Comparison of ENCODE assay signal across 8 mouse cellular contexts in genomic region chr11:30025144-30025543, GRCm38 (mm10). TPM values are rescaled to one million over a fixed set of nuclear protein-coding genes. Genes with fewer than 3 reads are reported as not detected.
A peak's percentile ranks its signal among the peaks of the same experiment; 100 is the strongest.
DNase-seq lines count a peak whose midpoint lies in the region; ATAC-seq lines count a peak whose summit lies in the region.

No protein-coding gene starts in this region.

- peaks cover 25% of the 10 kb centered on the region for H3K27me3 ChIP-seq in kidney, embryonic 14.5 days (ENCODE audit: control insufficient read depth, insufficient read depth, low read length)
- no peaks in the 10 kb centered on the region for H3K27me3 ChIP-seq in hindbrain, embryonic 15.5 days
- no peaks in the 10 kb centered on the region for H3K27me3 ChIP-seq in midbrain, embryonic 14.5 days (ENCODE audit: control insufficient read depth, insufficient read depth, low read length)

- ATAC-seq in kidney, embryonic 14.5 days (ENCODE audit: low FRiP score, low TSS enrichment): no peak
- no peak for ATAC-seq in hindbrain, embryonic 15.5 days (ENCODE audit: low FRiP score, low read depth)
- ATAC-seq in midbrain, embryonic 14.5 days (ENCODE audit: low FRiP score, low TSS enrichment): no peak

- H3K4me1 ChIP-seq in kidney, embryonic 14.5 days (ENCODE audit: control insufficient read depth, insufficient read depth, low read length): 0 out of 2 replicates have a peak, but pooled peaks cover 6% of the 10 kb centered on the region
- peaks cover 19% of the 10 kb centered on the region for H3K4me1 ChIP-seq in hindbrain, embryonic 15.5 days (replicated peaks)
- H3K4me1 ChIP-seq in midbrain, embryonic 14.5 days (ENCODE audit: control insufficient read depth, insufficient read depth, low read length): peaks cover 14% of the 10 kb centered on the region

- H3K9ac ChIP-seq in kidney, embryonic 14.5 days (ENCODE audit: low read depth, low read length): 0 out of 2 replicates have a peak overlapping the region, but pooled peaks have one; percentile 49
- peak overlapping the region; percentile 80 for H3K9ac ChIP-seq in hindbrain, embryonic 15.5 days
- H3K9ac ChIP-seq in midbrain, embryonic 14.5 days (replicated peaks; ENCODE audit: low read length): peak overlapping the region; percentile 77

- no peak overlapping the region for H3K27ac ChIP-seq in kidney, embryonic 14.5 days (ENCODE audit: low read depth, low read length)
- H3K27ac ChIP-seq in hindbrain, embryonic 15.5 days (replicated peaks): peak overlapping the region; percentile 91
- peak overlapping the region; percentile 86 for H3K27ac ChIP-seq in midbrain, embryonic 14.5 days (replicated peaks; ENCODE audit: low read depth, low read length)

- peak overlapping the region; percentile 60 for H3K4me3 ChIP-seq in kidney, embryonic 14.5 days (ENCODE audit: low read length)
- peak overlapping the region; percentile 78 for H3K4me3 ChIP-seq in hindbrain, embryonic 15.5 days
- peak overlapping the region; percentile 66 for H3K4me3 ChIP-seq in midbrain, embryonic 14.5 days (replicated peaks; ENCODE audit: low read depth, low read length)

- DNase-seq in kidney, postnatal 10 days: no peak
- DNase-seq in embryo, embryonic 9.5 days (ENCODE audit: extremely low spot score): peak; percentile 2
- no peak for DNase-seq in midbrain, embryonic 14.5 days
- DNase-seq in yolk sac, embryonic 10.5 days (ENCODE audit: low spot score): no peak
- DNase-seq in adrenal gland, adult 18-20 months (ENCODE audit: low spot score in 2 of 2): no peak
- DNase-seq in layer of hippocampus, adult 9-10 months (ENCODE audit: low spot score): no peak

- H3K9me3 ChIP-seq in kidney, embryonic 14.5 days (ENCODE audit: control insufficient read depth, low read length): no peaks in the 10 kb centered on the region
- H3K9me3 ChIP-seq in hindbrain, embryonic 15.5 days: no peaks in the 10 kb centered on the region
- H3K9me3 ChIP-seq in midbrain, embryonic 14.5 days (ENCODE audit: control insufficient read depth, low read length): no peaks in the 10 kb centered on the region

- H3K4me2 ChIP-seq in kidney, embryonic 14.5 days (replicated peaks; ENCODE audit: low read depth, low read length): peak overlapping the region; percentile 95
- H3K4me2 ChIP-seq in hindbrain, embryonic 15.5 days: peak overlapping the region; percentile 88
- peak overlapping the region; percentile 98 for H3K4me2 ChIP-seq in midbrain, embryonic 14.5 days (ENCODE audit: low read length)

- no peaks in the 10 kb centered on the region for H3K36me3 ChIP-seq in kidney, embryonic 14.5 days (ENCODE audit: control insufficient read depth, insufficient read depth, low read length)
- no peaks in the 10 kb centered on the region for H3K36me3 ChIP-seq in hindbrain, embryonic 15.5 days
- no peaks in the 10 kb centered on the region for H3K36me3 ChIP-seq in midbrain, embryonic 14.5 days (ENCODE audit: control insufficient read depth, insufficient read depth, low read length)

- WGBS in kidney, embryonic 14.5 days: 3% methylated on average over 4 of the region's 4 CpGs
- WGBS in hindbrain, embryonic 15.5 days: 5% methylated on average over 4 of the region's 4 CpGs
- 8% methylated on average over 4 of the region's 4 CpGs for WGBS in midbrain, embryonic 14.5 days

RNA-seq across cellular contexts. Expression of gene Eml6, which starts 0.7 kb away (rescaled TPM):
- 0.53 and 0.54 TPM in 2 replicates for polyA plus RNA-seq in kidney, embryonic 14.5 days (2014; fragmentation: Nextera tagmentation; extraction: Ambion mirVana)
- polyA plus RNA-seq in hindbrain, embryonic 15.5 days (2015; fragmentation: Nextera tagmentation; extraction: Ambion mirVana): 5.6 and 6.0 TPM in 2 replicates
- polyA plus RNA-seq in midbrain, embryonic 14.5 days (2014; fragmentation: Nextera tagmentation; extraction: Ambion mirVana): 6.2 and 6.8 TPM in 2 replicates
- total RNA-seq in adrenal gland, adult 18-20 months (2021): 1 to 10 TPM; 3.6 to 3.8 TPM
